Mouse (Mus musculus) kidney, embryonic 14.5 days (tissue): ENCODE measurements at regions not wholly inside any gene's neighbourhood (a gene's known extent, or its start where the extent isn't known, plus 50 kb on each side); places are given as distances from the start of the nearest gene placed in this dataset.

Experiments used
- ATAC-seq: fragments of 200-750 bp; cut with Nextera tagmentation; 2 replicates; pipeline ENCODE4 v1.8.0; 2017; ENCODE audit warnings: moderate number of reproducible peaks, mild to moderate bottlenecking, moderate TSS enrichment, moderate library complexity; ENCODE audit not compliant: low FRiP score, low TSS enrichment
- H3K27ac ChIP-seq: fragments of 300-500 bp; sonication (generic); 2 replicates; pipeline ENCODE4 v1.5.1; 2014; ENCODE audit warnings: low read depth, mild to moderate bottlenecking, low read length, moderate library complexity, mixed read lengths
- H3K27me3 ChIP-seq: fragments of 300-500 bp; sonication (generic); 2 replicates; pipeline ENCODE4 v1.6.1; 2014; ENCODE audit warnings: mild to moderate bottlenecking, low read length; ENCODE audit not compliant: control insufficient read depth, insufficient read depth
- H3K36me3 ChIP-seq: fragments of 300-500 bp; sonication (generic); 2 replicates; pipeline ENCODE4 v1.6.1; 2014; ENCODE audit warnings: low read length, mixed read lengths; ENCODE audit not compliant: control insufficient read depth, insufficient read depth
- H3K4me1 ChIP-seq: fragments of 300-500 bp; sonication (generic); 2 replicates; pipeline ENCODE4 v1.6.1; 2014; ENCODE audit warnings: low read length, mixed read lengths; ENCODE audit not compliant: control insufficient read depth, insufficient read depth
- H3K4me2 ChIP-seq: fragments of 300-500 bp; sonication (generic); replicated peaks from 2 replicates; pipeline ENCODE4 v1.6.1; 2014; ENCODE audit warnings: low read depth, mild to moderate bottlenecking, low read length
- H3K4me3 ChIP-seq: fragments of 300-500 bp; sonication (generic); 2 replicates; pipeline ENCODE4 v1.5.1; 2014; ENCODE audit warnings: mild to moderate bottlenecking, low read length
- H3K9ac ChIP-seq: fragments of 300-500 bp; sonication (generic); 2 replicates; pipeline ENCODE4 v1.6.1; 2014; ENCODE audit warnings: low read depth, mild to moderate bottlenecking, low read length, moderate library complexity
- H3K9me3 ChIP-seq: fragments of 300-500 bp; sonication (generic); 2 replicates; pipeline ENCODE4 v1.6.1; 2016; ENCODE audit warnings: low read length; ENCODE audit not compliant: control insufficient read depth
- WGBS: fragments of 180-500 bp; shearing (Covaris S2); extraction: QIAGEN DNeasy Blood & Tissue Kit; methylation state at CpG from one replicate; pipeline ENCODE4 v1.1.7; 2014; 5-methylcytosine and 5-hydroxymethylcytosine counted together

GRCm38 (mm10) chr11:93808431-93808830 is 77.1 kb downstream of the Utp18 start:
- 87% methylated on average over 12 of the region's 12 CpGs for WGBS
- H3K9me3 ChIP-seq = no peaks in the 10 kb centered on the region

GRCm38 (mm10) chr11:93807205-93807604 is 78.4 kb downstream of the Utp18 start:
- H3K9me3 ChIP-seq = no peaks in the 10 kb centered on the region
- H3K9ac ChIP-seq = no peak overlapping the region
- no peak for ATAC-seq
- H3K4me3 ChIP-seq = no peak overlapping the region
- no peak overlapping the region for H3K4me2 ChIP-seq
- H3K27me3 ChIP-seq = no peaks in the 10 kb centered on the region
- H3K27ac ChIP-seq = no peak overlapping the region
- H3K4me1 ChIP-seq = no peaks in the 10 kb centered on the region
- 91% methylated on average over 2 of the region's 2 CpGs for WGBS
- H3K36me3 ChIP-seq = no peaks in the 10 kb centered on the region

More at GRCm38 (mm10) chr11:93808431-93808830, 77.1 kb downstream of the Utp18 start:
- H3K4me1 ChIP-seq = no peaks in the 10 kb centered on the region
- H3K36me3 ChIP-seq = no peaks in the 10 kb centered on the region
- no peak overlapping the region for H3K4me2 ChIP-seq
- H3K4me3 ChIP-seq = no peak overlapping the region
- ATAC-seq = no peak
- H3K27ac ChIP-seq = no peak overlapping the region
- H3K27me3 ChIP-seq = no peaks in the 10 kb centered on the region
- H3K9ac ChIP-seq = no peak overlapping the region

- Histone ChIP-seq H3K4me1 (no peaks in the 10 kb centered on the region), H3K4me3 (no peak overlapping the region), H3K36me3 (no peaks in the 10 kb centered on the region), H3K27ac (no peak overlapping the region), H3K9ac (no peak overlapping the region), H3K9me3 (no peaks in the 10 kb centered on the region), H3K27me3 (no peaks in the 10 kb centered on the region), H3K4me2 (no peak overlapping the region)
- no peak for ATAC-seq
- 68% methylated on average over 5 of the region's 5 CpGs for WGBS
Observed at GRCm38 (mm10) chr11:93771143-93771940, 114.2 kb downstream of the Utp18 start.

DNA sequence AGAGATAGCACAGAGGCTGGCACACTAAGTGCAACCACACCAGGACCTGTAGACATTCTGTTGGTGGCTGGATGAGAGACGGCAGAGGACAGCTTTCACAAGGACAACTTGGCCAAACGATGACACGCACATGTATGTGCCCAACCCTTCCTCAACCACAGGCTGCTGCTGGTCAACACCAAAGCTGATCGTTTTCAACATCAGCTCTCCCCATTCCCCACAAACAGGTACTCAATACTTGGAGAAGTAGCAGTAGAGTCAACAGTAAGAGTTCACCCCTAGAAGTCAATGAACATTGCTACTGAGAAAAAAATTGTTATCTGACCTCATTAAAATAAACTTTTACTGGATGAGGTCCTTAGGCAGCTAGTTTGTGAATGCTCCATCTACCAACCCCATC is 119.6 kb downstream of the Utp18 start:
- 90% methylated on average over 4 of the region's 4 CpGs for WGBS
- Histone ChIP-seq H3K4me1 (no peaks in the 10 kb centered on the region), H3K36me3 (no peaks in the 10 kb centered on the region), H3K27ac (no peak overlapping the region), H3K4me3 (no peak overlapping the region), H3K4me2 (no peak overlapping the region), H3K9ac (no peak overlapping the region), H3K9me3 (no peaks in the 10 kb centered on the region), H3K27me3 (no peaks in the 10 kb centered on the region)
- ATAC-seq = no peak

GRCm38 (mm10) chr11:93762832-93763530 is 122.6 kb downstream of the Utp18 start:
- H3K4me3 ChIP-seq = no peak overlapping the region
- H3K27ac ChIP-seq = no peak overlapping the region
- WGBS = 13% methylated on average over 18 of the region's 18 CpGs

DNA sequence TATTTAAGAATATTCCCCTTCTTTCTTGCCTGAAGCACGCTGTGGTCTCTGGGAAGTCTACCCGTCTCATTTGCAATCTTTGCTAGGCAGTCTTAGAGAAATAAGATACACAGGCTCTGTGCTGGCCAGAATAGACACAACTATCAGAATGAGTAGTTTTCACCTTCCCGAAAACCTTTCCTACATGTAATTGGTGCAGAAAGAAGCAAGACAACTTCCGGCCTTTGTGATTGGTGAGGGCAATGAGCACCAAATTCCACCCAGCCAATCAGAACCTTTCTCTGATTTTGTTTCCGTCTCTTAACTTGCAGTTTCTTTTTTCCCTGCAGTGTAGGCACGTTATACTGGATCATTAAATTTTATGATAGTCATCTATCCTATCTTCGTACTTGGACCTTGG is 127.7 kb downstream of the Utp18 start:
- no peaks in the 10 kb centered on the region for H3K4me1 ChIP-seq
- 63% methylated on average over 7 of the region's 7 CpGs for WGBS
- H3K4me2 ChIP-seq = no peak overlapping the region
- no peak overlapping the region for H3K9ac ChIP-seq
- no peak overlapping the region for H3K4me3 ChIP-seq
- H3K9me3 ChIP-seq = no peaks in the 10 kb centered on the region
- no peak overlapping the region for H3K27ac ChIP-seq
- H3K27me3 ChIP-seq = no peaks in the 10 kb centered on the region
- ATAC-seq = no peak
- H3K36me3 ChIP-seq = no peaks in the 10 kb centered on the region

More at GRCm38 (mm10) chr11:93762832-93763530, 122.6 kb downstream of the Utp18 start:
- no peaks in the 10 kb centered on the region for H3K9me3 ChIP-seq
- ATAC-seq = peak; percentile 91
- H3K27me3 ChIP-seq = no peaks in the 10 kb centered on the region
- H3K4me2 ChIP-seq = peak overlapping the region; percentile 26
- H3K36me3 ChIP-seq = no peaks in the 10 kb centered on the region
- no peaks in the 10 kb centered on the region for H3K4me1 ChIP-seq
- H3K9ac ChIP-seq = no peak overlapping the region

DNA sequence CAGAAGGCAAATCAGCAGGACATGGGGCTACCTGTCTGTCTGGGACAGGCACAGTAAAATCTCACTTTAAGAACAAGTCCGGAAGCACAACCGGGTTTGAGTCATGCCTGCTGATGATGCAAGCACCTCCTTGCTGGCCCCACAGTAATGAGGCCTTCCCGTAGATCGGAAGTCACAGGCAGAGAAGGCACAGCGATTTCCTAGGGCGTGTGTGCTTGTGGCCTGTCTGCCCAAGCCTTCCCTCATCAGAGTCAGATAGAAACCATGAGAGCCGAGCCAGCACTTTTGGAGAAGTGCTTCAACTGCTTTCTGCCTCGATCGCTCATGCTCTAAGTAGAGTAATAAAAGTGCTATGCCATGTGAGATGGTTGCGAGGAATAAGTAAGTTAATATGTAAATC is 148.9 kb downstream of the Utp18 start:
- Histone ChIP-seq H3K36me3 (no peaks in the 10 kb centered on the region), H3K4me3 (no peak overlapping the region), H3K4me1 (no peaks in the 10 kb centered on the region), H3K4me2 (no peak overlapping the region), H3K9me3 (no peaks in the 10 kb centered on the region), H3K9ac (no peak overlapping the region), H3K27ac (no peak overlapping the region), H3K27me3 (no peaks in the 10 kb centered on the region)
- WGBS = 78% methylated on average over 10 of the region's 10 CpGs
- no peak for ATAC-seq

GRCm38 (mm10) chr11:93733568-93734185 is 151.9 kb downstream of the Utp18 start:
- H3K4me2 ChIP-seq = no peak overlapping the region
- no peak for ATAC-seq
- H3K27me3 ChIP-seq = no peaks in the 10 kb centered on the region
- no peaks in the 10 kb centered on the region for H3K4me1 ChIP-seq
- H3K27ac ChIP-seq = no peak overlapping the region
- no peak overlapping the region for H3K4me3 ChIP-seq
- H3K9me3 ChIP-seq = no peaks in the 10 kb centered on the region
- no peaks in the 10 kb centered on the region for H3K36me3 ChIP-seq
- WGBS = 69% methylated on average over 11 of the region's 11 CpGs
- no peak overlapping the region for H3K9ac ChIP-seq

- no peak overlapping the region for H3K9ac ChIP-seq
- no peak overlapping the region for H3K4me3 ChIP-seq
- H3K27me3 ChIP-seq = no peaks in the 10 kb centered on the region
- H3K36me3 ChIP-seq = no peaks in the 10 kb centered on the region
- no peak overlapping the region for H3K27ac ChIP-seq
- no peaks in the 10 kb centered on the region for H3K4me1 ChIP-seq
- no peak for ATAC-seq
- 49% methylated on average over 9 of the region's 9 CpGs for WGBS
- no peak overlapping the region for H3K4me2 ChIP-seq
- H3K9me3 ChIP-seq = no peaks in the 10 kb centered on the region
Observed at GRCm38 (mm10) chr11:93729119-93729518, 156.4 kb downstream of the Utp18 start.
